Mouse (Mus musculus) right cerebral cortex, adult 18-20 months (tissue): ENCODE results near the gene Supt16.
A peak's percentile ranks its signal among the peaks of the same experiment; 100 is the strongest.

Experiments
- DNase-seq: peaks from one replicate; pipeline ENCODE4 v3.0.0; 2022; ENCODE audit warnings: mixed read lengths

The Supt16 gene

GRCm38 (mm10) chr14:52197156-52197878, at the start of gene Supt16:
Supt16 (minus strand) TSS chr14:52197416.
- peak; percentile 83 for DNase-seq

- DNase-seq: no peak
These were observed 48.9 kb upstream of the Supt16 start for GRCm38 (mm10) chr14:52246129-52246528.

- no peak for DNase-seq
These were observed 47.5 kb upstream of the Supt16 start for GRCm38 (mm10) chr14:52244690-52245042.

DNA sequence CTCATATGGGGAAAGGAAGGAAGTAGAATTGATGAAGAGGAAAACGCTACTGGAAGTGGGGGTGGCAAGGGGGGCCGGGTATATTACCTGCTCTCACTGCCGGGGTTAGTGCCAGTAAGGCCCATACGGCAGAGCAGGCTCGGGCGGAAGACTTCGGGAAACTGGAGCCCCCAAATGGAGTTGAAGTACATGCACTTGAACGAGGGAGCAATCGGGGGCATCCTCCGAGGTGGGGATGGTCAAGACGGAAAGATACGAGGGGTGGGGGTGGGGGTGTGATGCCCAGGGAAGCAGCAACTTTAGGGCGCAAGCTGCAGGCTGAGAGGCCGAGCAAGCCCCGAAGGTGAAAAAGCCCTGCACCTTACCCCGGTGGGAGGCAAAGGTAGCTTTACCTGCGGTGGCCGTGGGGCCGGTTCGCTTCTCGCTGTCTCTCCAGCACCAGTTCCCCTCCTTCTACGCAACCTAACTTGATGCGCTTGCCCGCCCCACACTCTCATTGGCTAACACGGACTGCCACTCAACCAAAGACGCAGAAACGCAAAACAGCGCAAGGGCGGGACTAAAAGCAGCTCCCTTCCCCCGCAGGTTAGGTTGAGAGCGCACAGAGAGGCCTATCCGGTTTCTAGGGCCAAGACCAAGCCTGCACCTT, 46.9 kb upstream of the Supt16 start:
- DNase-seq: peak; percentile 99

DNA sequence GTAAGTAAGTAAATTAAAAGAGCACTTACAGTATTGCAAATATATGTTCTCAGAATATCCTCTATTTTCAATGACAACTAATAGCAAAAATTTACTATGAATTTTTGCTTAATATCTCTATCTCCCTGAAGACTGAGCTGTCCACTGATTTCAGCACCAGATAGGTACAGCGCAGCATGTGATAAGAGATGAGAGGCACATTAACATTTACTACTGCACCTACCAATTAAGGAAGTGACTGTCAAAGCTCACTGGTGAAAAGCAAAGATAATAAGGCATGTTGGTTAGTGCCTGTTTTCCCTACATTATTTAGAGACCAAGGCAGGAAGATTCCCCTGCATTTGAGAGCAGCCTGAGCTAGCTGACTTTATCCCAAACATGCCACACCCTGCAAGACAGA, 39.0 kb upstream of the Supt16 start:
- no peak for DNase-seq

- no peak for DNase-seq
These were observed 37.9 kb upstream of the Supt16 start for GRCm38 (mm10) chr14:52235165-52235564.

- DNase-seq: no peak
These were observed 35.0 kb upstream of the Supt16 start for GRCm38 (mm10) chr14:52232249-52232648.

DNA sequence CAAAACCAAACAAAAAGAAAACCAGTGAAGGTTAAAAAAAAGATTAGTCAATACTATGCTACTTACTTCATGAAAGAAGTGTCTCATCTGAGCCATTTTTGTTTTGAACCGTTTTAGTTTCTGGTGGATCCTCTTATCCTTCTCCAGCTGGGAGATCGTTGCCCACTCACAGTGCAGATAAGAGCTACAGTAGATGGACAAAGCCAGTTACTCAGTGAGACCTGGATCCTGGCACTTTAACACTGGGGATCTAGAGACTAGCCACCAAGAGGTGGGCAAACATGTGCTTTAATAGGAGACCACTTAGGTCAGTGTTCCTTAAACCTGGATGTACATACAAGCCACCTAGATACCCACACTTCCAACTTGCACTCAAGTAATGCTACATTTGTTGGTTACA, 28.8 kb upstream of the Supt16 start:
- DNase-seq: no peak

DNA sequence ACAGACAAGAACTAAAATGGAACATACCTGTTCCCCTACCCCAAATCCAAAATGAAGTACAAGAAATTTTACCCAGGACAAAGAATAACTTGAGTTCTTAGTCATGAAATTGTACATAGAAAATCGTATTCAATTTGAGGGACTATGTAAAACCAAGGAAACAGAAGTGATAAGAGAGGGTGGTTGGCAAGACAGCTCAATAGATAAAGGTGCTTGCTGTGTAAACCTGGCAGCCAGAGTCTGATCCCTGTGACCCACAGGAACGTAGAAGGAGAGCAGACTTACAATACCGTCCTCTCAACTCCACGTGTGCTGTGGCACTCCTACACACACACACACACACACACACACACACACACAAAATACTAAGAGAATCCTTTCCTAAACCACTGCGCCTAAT, 20.0 kb upstream of the Supt16 start:
- DNase-seq: no peak

DNA sequence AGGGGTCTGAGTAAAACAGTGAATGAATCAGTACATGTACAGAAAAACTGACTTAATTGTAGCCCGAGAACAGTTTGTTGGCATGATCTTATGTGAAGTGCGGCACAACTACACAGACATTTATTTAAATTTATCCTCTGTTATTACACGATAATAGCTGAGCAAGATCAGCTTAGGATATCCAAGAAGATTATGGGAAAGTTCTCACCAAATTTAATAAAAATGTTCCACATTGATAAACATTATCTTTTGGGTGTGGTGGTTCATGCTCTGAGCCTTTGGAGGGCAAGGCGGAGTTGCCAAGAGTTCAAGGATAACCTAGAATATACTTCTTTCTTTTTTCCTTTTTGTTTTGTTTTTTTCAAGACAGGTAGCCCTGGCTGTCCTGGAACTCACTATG, 2.2 kb upstream of the Supt16 start:
- DNase-seq: no peak

DNA sequence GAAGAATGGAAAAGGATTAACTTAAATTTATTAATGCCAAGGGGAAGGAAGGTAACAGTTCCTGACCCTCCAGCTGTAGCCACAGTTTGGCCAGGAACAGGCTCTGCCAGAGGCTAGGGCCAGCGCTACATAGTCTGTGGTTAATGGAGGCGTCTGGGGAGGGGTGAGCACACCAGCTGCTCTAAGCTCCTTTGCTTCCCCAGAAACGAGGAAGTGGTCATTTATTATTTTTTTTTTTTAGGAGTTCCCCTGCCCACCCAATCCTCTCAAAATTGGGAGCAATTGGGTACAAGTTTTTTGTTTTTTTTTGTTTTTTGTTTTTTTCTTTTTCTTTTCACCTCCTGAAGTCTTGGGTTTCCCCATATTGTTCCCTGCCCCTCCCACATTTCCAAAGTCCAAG, 925 bp upstream of the Supt16 start:
- DNase-seq: no peak

- DNase-seq: peak; percentile 14
These were observed 723 bp downstream of the Supt16 start for GRCm38 (mm10) chr14:52196230-52197155.

GRCm38 (mm10) chr14:52195691-52196090, 1.5 kb downstream of the Supt16 start:
- no peak for DNase-seq

DNA sequence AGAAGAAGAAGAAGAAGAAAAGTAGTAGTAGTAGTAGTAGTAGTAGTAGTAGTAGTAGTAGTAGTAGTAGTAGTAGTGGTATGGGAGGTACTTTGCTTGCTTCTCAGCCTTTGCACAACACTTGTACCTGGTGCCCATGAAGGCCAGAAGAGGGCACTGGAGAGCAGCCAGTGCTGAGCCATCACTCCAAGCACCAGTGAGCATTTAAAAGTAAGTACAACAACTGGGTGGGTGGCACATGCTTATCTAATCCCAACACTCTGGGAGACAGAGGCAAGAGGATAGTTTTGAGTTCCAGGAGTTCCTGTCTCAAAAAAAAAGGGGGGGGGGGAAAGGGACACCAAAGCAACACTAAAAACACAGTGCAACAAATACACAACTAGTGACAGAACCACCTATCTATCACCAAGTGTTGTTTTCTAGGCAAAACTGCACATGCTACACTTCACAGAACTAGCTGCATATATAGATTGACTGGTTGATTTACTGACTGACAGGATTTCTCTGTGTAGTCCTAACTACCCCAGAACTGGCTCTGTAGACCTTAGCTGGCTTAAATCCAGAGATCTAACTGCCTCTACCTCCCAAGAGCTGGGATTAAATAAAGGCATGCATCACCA, 6.4 kb downstream of the Supt16 start:
- DNase-seq: no peak

- no peak for DNase-seq
These were observed 7.7 kb downstream of the Supt16 start for GRCm38 (mm10) chr14:52189519-52189918.

GRCm38 (mm10) chr14:52188788-52189187, 8.4 kb downstream of the Supt16 start:
- DNase-seq: no peak

GRCm38 (mm10) chr14:52166571-52166970, 30.6 kb downstream of the Supt16 start:
- DNase-seq: no peak

DNA sequence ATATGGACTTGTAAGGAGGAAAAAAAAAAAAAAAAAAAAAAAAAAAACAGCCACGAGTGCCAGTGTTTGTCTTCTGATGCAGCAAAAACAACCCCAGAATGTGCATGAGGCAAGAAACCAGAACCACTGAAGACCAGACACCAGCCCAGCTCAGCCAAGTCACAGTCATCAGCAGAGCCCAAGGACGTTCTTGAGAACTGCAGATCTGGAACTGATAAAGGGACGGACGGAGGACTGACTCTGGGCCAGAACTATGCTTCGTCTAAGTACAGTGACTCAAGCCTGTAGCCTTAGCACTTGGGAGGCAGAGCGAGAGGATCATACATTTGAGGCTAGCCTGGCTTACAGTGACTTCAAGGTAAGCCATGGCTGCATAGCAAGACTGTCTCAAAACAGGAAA, 36.3 kb downstream of the Supt16 start:
- DNase-seq: no peak

DNA sequence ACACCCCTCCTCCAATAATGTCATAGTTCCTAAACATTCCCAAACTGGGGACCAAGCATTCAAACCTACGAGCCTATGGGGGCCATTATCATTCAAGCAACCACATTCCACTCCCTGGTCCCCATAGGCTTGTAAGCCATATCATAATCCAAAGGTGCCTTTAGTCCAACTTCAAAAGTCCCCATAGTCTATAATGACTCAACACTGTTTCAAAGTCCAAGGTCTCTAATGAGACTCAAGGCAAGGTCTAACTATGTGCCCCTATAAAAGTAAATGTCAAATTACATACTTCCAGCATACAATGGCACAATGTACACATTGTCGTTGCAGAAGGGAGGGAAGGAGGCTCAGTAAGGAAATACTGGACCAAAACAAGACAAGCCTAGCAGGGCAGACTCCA, 42.2 kb downstream of the Supt16 start:
- no peak for DNase-seq

DNA sequence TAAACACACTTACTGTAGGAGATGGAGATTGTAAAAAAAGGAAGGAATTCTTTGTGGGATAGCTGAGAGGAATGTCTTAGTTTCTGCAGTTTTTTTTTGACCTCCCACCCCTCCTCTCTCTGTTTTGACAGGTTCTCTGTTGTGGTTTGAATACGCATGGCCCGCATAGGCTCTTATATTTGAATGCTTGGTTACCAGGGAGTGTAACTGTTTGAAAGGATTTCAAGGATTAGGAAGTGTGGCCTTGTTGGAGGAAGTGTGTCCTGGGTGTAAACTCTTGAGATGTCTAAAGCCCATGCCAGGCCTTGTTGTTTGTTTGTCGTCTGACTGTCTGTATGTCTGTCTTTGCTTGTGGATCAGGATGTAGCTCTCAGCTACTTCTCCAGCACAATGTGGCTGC, 44.6 kb downstream of the Supt16 start:
- DNase-seq: no peak

GRCm38 (mm10) chr14:52152179-52152578, 45.0 kb downstream of the Supt16 start:
- peak; percentile 39 for DNase-seq

GRCm38 (mm10) chr14:52149888-52150287, 47.3 kb downstream of the Supt16 start:
- no peak for DNase-seq

DNA sequence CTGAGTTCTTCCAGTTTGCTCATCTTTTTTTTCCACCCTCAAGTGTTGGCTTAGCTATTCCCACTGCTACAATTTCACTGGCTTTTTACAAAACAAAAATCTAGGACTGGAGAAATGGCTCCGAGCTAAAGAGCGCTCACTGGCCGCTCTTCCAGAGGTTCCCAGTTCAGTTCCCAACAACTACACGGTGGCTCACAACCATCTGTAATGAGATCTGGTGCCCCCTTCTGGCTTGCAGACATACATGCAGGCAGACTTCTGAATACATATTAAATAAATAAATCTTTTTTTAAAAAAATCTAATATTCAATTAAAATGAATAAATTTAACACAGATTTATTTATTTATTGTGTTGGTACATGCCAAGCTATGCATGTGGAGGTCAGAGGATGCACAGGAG, 50.7 kb downstream of the Supt16 start:
- DNase-seq: no peak
